Mouse (Mus musculus) intestine, postnatal 0 days (tissue): Measurements from ENCODE around the gene Fam49a. TPM values are rescaled to one million over a fixed set of nuclear protein-coding genes. Genes with fewer than 3 reads are reported as not detected.
A peak's percentile ranks its signal among the peaks of the same experiment; 100 is the strongest.

Experiments
- ATAC-seq: fragments of 200-750 bp; cut with Nextera tagmentation; 2 replicates; pipeline ENCODE4 v1.8.0; 2017; ENCODE audit warnings: mild to moderate bottlenecking, moderate TSS enrichment, moderate library complexity
- H3K27ac ChIP-seq: fragments of 300-500 bp; sonication (generic); 2 replicates; pipeline ENCODE4 v1.5.1; 2014; ENCODE audit warnings: mild to moderate bottlenecking, low read depth, low read length, moderate library complexity
- H3K27me3 ChIP-seq: fragments of 300-500 bp; sonication (generic); replicated peaks from 2 replicates; pipeline ENCODE4 v1.6.1; 2014; ENCODE audit warnings: low read length, mixed read lengths; ENCODE audit not compliant: control insufficient read depth, insufficient read depth
- H3K36me3 ChIP-seq: fragments of 300-500 bp; sonication (generic); 2 replicates; pipeline ENCODE4 v1.6.1; 2014; ENCODE audit warnings: mild to moderate bottlenecking, moderate library complexity; ENCODE audit not compliant: control insufficient read depth, insufficient read depth
- H3K4me1 ChIP-seq: fragments of 300-500 bp; sonication (generic); replicated peaks from 2 replicates; pipeline ENCODE4 v1.6.1; 2014; ENCODE audit warnings: antibody characterized with exemption, low read length, mixed read lengths; ENCODE audit not compliant: control insufficient read depth, insufficient read depth
- H3K4me2 ChIP-seq: fragments of 300-500 bp; sonication (generic); replicated peaks from 2 replicates; pipeline ENCODE4 v1.6.1; 2014; ENCODE audit warnings: low read depth, mild to moderate bottlenecking, moderate library complexity
- H3K4me3 ChIP-seq: fragments of 300-500 bp; sonication (generic); 2 replicates; pipeline ENCODE4 v1.5.1; 2014; ENCODE audit warnings: low read depth, low read length
- H3K9ac ChIP-seq: fragments of 300-500 bp; sonication (generic); 2 replicates; pipeline ENCODE4 v1.6.1; 2014; ENCODE audit warnings: mild to moderate bottlenecking, low read depth, low read length
- H3K9me3 ChIP-seq: fragments of 300-500 bp; sonication (generic); 2 replicates; pipeline ENCODE4 v1.6.1; 2016; ENCODE audit warnings: mixed run types; ENCODE audit not compliant: control insufficient read depth
- CTCF ChIP-seq: sonication (generic); IDR thresholded peaks from 2 replicates; pipeline ENCODE4 v1.5.1; 2016; ENCODE audit warnings: low read depth, mild to moderate bottlenecking, control low read depth, antibody characterized with exemption, moderate library complexity
- WGBS: fragments of 180-500 bp; shearing (Covaris S2); extraction: QIAGEN DNeasy Blood & Tissue Kit; methylation state at CpG from one replicate; pipeline ENCODE4 v1.1.7; 2014; 5-methylcytosine and 5-hydroxymethylcytosine counted together
- polyA plus RNA-seq: library from polyadenylated mRNA; unstranded; fragments of >200 nt; fragmentation: Nextera tagmentation; extraction: Ambion mirVana; gene quantifications from 2 replicates; pipeline ENCODE4 v1.2.1, GENCODE M21; 2015

Gene Fam49a
- polyA plus RNA-seq, 1 experiment from 2014 or later = 4.2 TPM

DNA sequence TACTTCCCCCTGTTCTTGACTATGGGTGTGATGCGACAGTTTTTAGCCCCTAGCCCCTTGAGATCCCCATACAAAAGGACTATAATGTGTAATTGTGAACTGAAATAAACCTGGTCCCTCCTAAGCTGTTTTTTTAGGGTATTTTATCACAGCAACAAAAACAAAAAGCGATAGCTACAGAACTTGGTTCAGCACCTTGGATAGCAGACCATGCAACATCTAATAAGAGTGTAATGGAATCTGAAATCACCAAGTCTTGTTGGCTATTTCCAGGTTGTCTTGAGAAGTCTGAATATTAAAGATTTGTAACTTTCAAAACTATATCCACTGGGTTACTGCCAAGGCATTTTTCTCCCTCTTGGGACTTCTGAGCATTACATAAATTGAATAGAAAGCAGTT, 117.1 kb downstream of the Fam49a start:
- Histone ChIP-seq H3K9ac (no peak overlapping the region), H3K4me3 (no peak overlapping the region), H3K27ac (no peak overlapping the region), H3K27me3 (no peaks in the 10 kb centered on the region), H3K4me1 (no peaks in the 10 kb centered on the region), H3K36me3 (no peaks in the 10 kb centered on the region), H3K9me3 (no peaks in the 10 kb centered on the region), H3K4me2 (no peak overlapping the region)
- 53% methylated on average over 2 of the region's 2 CpGs for WGBS
- no peak for TF ChIP-seq CTCF
- ATAC-seq = no peak

DNA sequence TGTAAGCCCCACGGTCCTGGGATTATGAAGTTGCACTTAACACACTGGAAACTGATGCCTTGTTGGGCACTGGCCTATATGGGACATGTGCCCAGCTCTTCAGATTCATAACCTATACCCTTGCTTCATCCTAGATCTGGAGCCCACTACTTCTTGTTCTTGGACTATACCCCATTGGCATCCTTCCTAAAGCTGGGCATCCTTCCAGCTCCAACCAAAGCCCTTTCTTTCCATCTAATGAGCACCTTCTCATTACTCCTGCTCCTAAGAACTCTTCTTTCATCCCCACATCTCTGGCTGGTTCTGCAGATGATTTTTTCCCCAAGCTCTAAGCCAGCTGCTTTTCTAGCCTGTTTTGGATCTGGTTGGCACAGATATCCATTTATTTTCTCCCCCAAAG, 127.3 kb downstream of the Fam49a start:
- Histone ChIP-seq H3K36me3 (no peaks in the 10 kb centered on the region), H3K9me3 (no peaks in the 10 kb centered on the region), H3K4me3 (no peak overlapping the region), H3K9ac (no peak overlapping the region), H3K4me2 (no peak overlapping the region), H3K27me3 (no peaks in the 10 kb centered on the region), H3K27ac (no peak overlapping the region), H3K4me1 (no peaks in the 10 kb centered on the region)
- WGBS = 87% methylated on average over 1 of the region's 1 CpGs
- no peak for ATAC-seq
- TF ChIP-seq CTCF = no peak

- Histone ChIP-seq H3K4me3 (no peak overlapping the region), H3K36me3 (no peaks in the 10 kb centered on the region), H3K9me3 (no peaks in the 10 kb centered on the region), H3K4me1 (no peaks in the 10 kb centered on the region), H3K27ac (no peak overlapping the region), H3K4me2 (no peak overlapping the region), H3K27me3 (no peaks in the 10 kb centered on the region), H3K9ac (no peak overlapping the region)
- no peak for ATAC-seq
- peak; percentile 81 for TF ChIP-seq CTCF
- WGBS = 16% methylated on average over 6 of the region's 6 CpGs
Measured at GRCm38 (mm10) chr12:12396224-12396623, 134.3 kb downstream of the Fam49a start.

GRCm38 (mm10) chr12:12401051-12401465, 139.1 kb downstream of the Fam49a start:
- Histone ChIP-seq H3K9me3 (no peaks in the 10 kb centered on the region), H3K4me1 (no peaks in the 10 kb centered on the region), H3K36me3 (no peaks in the 10 kb centered on the region), H3K4me3 (no peak overlapping the region), H3K27me3 (no peaks in the 10 kb centered on the region), H3K27ac (no peak overlapping the region), H3K4me2 (peak overlapping the region; percentile 43), H3K9ac (no peak overlapping the region)
- ATAC-seq = no peak
- TF ChIP-seq CTCF = peak; percentile 77
- WGBS = 39% methylated on average over 9 of the region's 9 CpGs

DNA sequence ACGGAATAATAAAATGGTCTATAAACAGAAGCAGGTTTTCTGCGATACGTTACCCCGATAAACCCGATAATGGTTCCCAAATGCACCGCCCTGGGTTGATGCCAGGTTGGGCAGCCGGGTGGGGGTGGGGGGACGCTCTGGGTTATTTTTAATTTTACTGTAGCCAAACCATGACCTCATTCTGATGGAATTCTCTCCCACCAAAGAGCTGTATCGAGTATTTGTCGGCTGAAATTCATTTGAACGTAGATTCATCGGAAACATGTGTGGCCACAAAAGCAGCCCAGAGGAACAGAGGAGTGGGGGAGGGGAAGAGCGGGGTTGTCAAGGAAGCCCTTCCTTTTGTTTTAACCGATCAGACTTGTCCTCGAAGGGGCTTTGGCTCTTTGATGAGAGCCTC, 139.6 kb downstream of the Fam49a start:
- H3K27ac ChIP-seq = no peak overlapping the region
- no peaks in the 10 kb centered on the region for H3K36me3 ChIP-seq
- no peaks in the 10 kb centered on the region for H3K4me1 ChIP-seq
- H3K9me3 ChIP-seq = no peaks in the 10 kb centered on the region
- no peak for ATAC-seq
- H3K9ac ChIP-seq = no peak overlapping the region
- WGBS = 42% methylated on average over 15 of the region's 15 CpGs
- no peak overlapping the region for H3K4me3 ChIP-seq
- no peak for TF ChIP-seq CTCF
- H3K27me3 ChIP-seq = no peaks in the 10 kb centered on the region
- peak overlapping the region; percentile 43 for H3K4me2 ChIP-seq

- H3K4me2 ChIP-seq = no peak overlapping the region
- no peaks in the 10 kb centered on the region for H3K4me1 ChIP-seq
- H3K36me3 ChIP-seq = no peaks in the 10 kb centered on the region
- H3K27ac ChIP-seq = no peak overlapping the region
- no peak overlapping the region for H3K4me3 ChIP-seq
- H3K27me3 ChIP-seq = no peaks in the 10 kb centered on the region
- WGBS = 47% methylated on average over 10 of the region's 10 CpGs
- H3K9me3 ChIP-seq = no peaks in the 10 kb centered on the region
- ATAC-seq = no peak
- no peak for TF ChIP-seq CTCF
- H3K9ac ChIP-seq = no peak overlapping the region
Measured at GRCm38 (mm10) chr12:12405491-12406110, 143.7 kb downstream of the Fam49a start.

- Histone ChIP-seq H3K9ac (no peak overlapping the region), H3K4me1 (no peaks in the 10 kb centered on the region), H3K9me3 (no peaks in the 10 kb centered on the region), H3K4me3 (no peak overlapping the region), H3K27ac (no peak overlapping the region), H3K36me3 (no peaks in the 10 kb centered on the region), H3K4me2 (no peak overlapping the region), H3K27me3 (no peaks in the 10 kb centered on the region)
- WGBS = 66% methylated on average over 5 of the region's 5 CpGs
- no peak for TF ChIP-seq CTCF
- no peak for ATAC-seq
Measured at GRCm38 (mm10) chr12:12409044-12409443, 147.1 kb downstream of the Fam49a start.
